Comparison of ENCODE assay signal across 20 mouse cellular contexts in the genomic region with DNA sequence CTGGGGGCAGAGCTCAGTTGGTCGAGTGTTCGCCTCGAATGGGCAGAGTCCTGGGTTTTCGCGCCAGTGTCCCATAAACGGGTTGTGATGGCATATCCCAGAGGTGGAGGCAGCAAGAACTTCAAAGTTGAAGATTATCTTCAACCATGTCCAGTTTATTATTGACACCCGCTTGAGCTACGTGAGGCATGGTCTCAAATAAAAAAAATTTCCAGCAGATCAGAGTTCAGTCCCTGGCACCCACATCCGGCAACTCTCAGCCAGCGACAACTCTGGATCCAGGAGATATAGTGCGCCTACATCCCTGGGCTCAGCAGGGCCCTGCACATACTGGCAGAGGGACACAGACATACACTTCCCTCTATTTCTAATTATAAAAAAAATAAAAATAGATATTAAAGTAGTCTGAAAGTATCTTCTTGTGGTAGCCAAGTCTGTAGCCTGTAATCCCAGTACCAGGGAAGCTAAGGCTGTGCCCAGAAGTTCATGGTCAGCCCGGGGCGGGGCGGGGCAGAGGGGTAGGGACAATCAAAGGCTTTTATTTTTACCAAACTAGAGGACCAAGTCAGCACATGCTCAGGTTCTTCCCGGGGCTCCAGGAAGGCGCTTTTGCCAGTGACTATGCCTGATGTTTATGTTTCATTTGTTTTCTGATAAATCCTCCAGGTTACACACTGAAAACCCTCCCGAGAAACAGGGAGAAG. TPM values are rescaled to one million over a fixed set of nuclear protein-coding genes. Genes with fewer than 3 reads are reported as not detected.
A peak's percentile ranks its signal among the peaks of the same experiment; 100 is the strongest.
DNase-seq lines count a peak whose midpoint lies in the region; ATAC-seq and TF ChIP-seq lines count a peak whose summit lies in the region.
"Had no signal": no experiment of that assay in that cellular context is flagged by ENCODE, and none has a peak within 500 bp of the region (broad histone marks: within the 10 kb centered on the region; RNA-seq: fewer than 3 reads in every experiment).

No protein-coding gene starts in this region.

- H3K4me2 ChIP-seq in intestine, postnatal 0 days (replicated peaks; ENCODE audit: low read depth): peak overlapping the region; percentile 25
- no peak overlapping the region for H3K4me2 ChIP-seq in intestine, embryonic 15.5 days (replicated peaks)
- H3K4me2 ChIP-seq: forebrain, embryonic 13.5 days; heart, embryonic 13.5 days; hindbrain, embryonic 15.5 days had no signal

- ATAC-seq in intestine, postnatal 0 days: no peak
- no peak for ATAC-seq in intestine, embryonic 15.5 days
- ATAC-seq: forebrain, embryonic 13.5 days; forebrain, postnatal 0 days had no signal

- no peak for TF ChIP-seq CTCF in intestine, postnatal 0 days (IDR thresholded peaks at IDR 0.05; ENCODE audit: low read depth)
- no peak for TF ChIP-seq CTCF in E14TG2a.4 (conservative IDR thresholded peaks at IDR 0.05; ENCODE audit: low read length)

- H3K36me3 ChIP-seq in intestine, postnatal 0 days (ENCODE audit: control insufficient read depth, insufficient read depth): peaks cover 9% of the 10 kb centered on the region
- H3K36me3 ChIP-seq in intestine, embryonic 15.5 days: no peaks in the 10 kb centered on the region
- peaks cover 22% of the 10 kb centered on the region for H3K36me3 ChIP-seq in E14TG2a.4 (ENCODE audit: insufficient read depth, low read length)

- no peak overlapping the region for H3K4me3 ChIP-seq in intestine, postnatal 0 days (ENCODE audit: low read depth, low read length)
- no peak overlapping the region for H3K4me3 ChIP-seq in intestine, embryonic 15.5 days (replicated peaks)
- peak overlapping the region; percentile 62 for H3K4me3 ChIP-seq in E14TG2a.4 (replicated peaks; ENCODE audit: low read length)
- H3K4me3 ChIP-seq: embryonic facial prominence, embryonic 10.5 days; forebrain, embryonic 13.5 days; heart, embryonic 13.5 days; hindbrain, embryonic 15.5 days had no signal

- H3K9ac ChIP-seq in intestine, postnatal 0 days (ENCODE audit: low read depth, low read length): no peak overlapping the region
- H3K9ac ChIP-seq in intestine, embryonic 15.5 days: no peak overlapping the region
- H3K9ac ChIP-seq: forebrain, embryonic 13.5 days; forebrain, postnatal 0 days; heart, embryonic 13.5 days; hindbrain, embryonic 15.5 days had no signal

- peak; percentile 30 to 49 for DNase-seq in kidney, adult 8-10 months
- DNase-seq in kidney, postnatal 14 days: no peak
- peak; percentile 25 for DNase-seq in R1 (ENCODE audit: low read depth, low spot score)
- no peak for DNase-seq in layer of hippocampus, postnatal 36 days
- DNase-seq in cerebellum, postnatal 36 days: no peak
- DNase-seq: adrenal gland, postnatal 10 days; cerebellum, adult 18-20 months; cerebellum, adult 9-11 months; forebrain, postnatal 0 days; gastrocnemius, postnatal 36 days; heart, adult 11 months; heart, postnatal 36 days had no signal

- H3K27ac ChIP-seq in intestine, postnatal 0 days (ENCODE audit: low read depth, low read length): peak overlapping the region; percentile 65
- no peak overlapping the region for H3K27ac ChIP-seq in intestine, embryonic 15.5 days
- H3K27ac ChIP-seq: embryonic facial prominence, embryonic 10.5 days; forebrain, embryonic 13.5 days; heart, embryonic 13.5 days; hindbrain, embryonic 15.5 days had no signal

- H3K4me1 ChIP-seq in intestine, postnatal 0 days (replicated peaks; ENCODE audit: control insufficient read depth, insufficient read depth, low read length): no peaks in the 10 kb centered on the region
- H3K4me1 ChIP-seq in intestine, embryonic 15.5 days (replicated peaks): no peaks in the 10 kb centered on the region
- peaks cover 79% of the 10 kb centered on the region for H3K4me1 ChIP-seq in E14TG2a.4 (replicated peaks; ENCODE audit: low read depth, low read length)

- WGBS in intestine, postnatal 0 days: 83% methylated on average over 17 of the region's 17 CpGs
- 91% methylated on average over 17 of the region's 17 CpGs for WGBS in intestine, embryonic 15.5 days

- H3K9me3 ChIP-seq in intestine, postnatal 0 days (ENCODE audit: control insufficient read depth): no peaks in the 10 kb centered on the region
- no peaks in the 10 kb centered on the region for H3K9me3 ChIP-seq in intestine, embryonic 15.5 days
- H3K9me3 ChIP-seq in E14TG2a.4 (ENCODE audit: low read length): no peaks in the 10 kb centered on the region
- H3K9me3 ChIP-seq: embryonic facial prominence, embryonic 10.5 days; forebrain, embryonic 13.5 days; G1E; heart, embryonic 13.5 days; hindbrain, embryonic 15.5 days had no signal

- H3K27me3 ChIP-seq in intestine, postnatal 0 days (replicated peaks; ENCODE audit: control insufficient read depth, insufficient read depth, low read length): no peaks in the 10 kb centered on the region
- no peaks in the 10 kb centered on the region for H3K27me3 ChIP-seq in intestine, embryonic 15.5 days (replicated peaks)
- no peaks in the 10 kb centered on the region for H3K27me3 ChIP-seq in E14TG2a.4 (ENCODE audit: insufficient read depth, low read length)
- H3K27me3 ChIP-seq: forebrain, embryonic 13.5 days; heart, embryonic 13.5 days; hindbrain, embryonic 15.5 days had no signal

RNA-seq across cellular contexts. Expression of a gene that starts 3.9 kb away (rescaled TPM):
- polyA plus RNA-seq in intestine, postnatal 0 days (2015; fragmentation: Nextera tagmentation; extraction: Ambion mirVana): 47.4 and 50.7 TPM in 2 replicates
- polyA plus RNA-seq in intestine, embryonic 15.5 days (2015; fragmentation: Nextera tagmentation; extraction: Ambion mirVana): 27.1 and 29.4 TPM in 2 replicates
- total RNA-seq in layer of hippocampus, postnatal 36 days (2021): 10 to 100 TPM; 39.7 to 41.7 TPM

RNA-seq across cellular contexts. Expression of a gene that starts 25.9 kb away (rescaled TPM):
- polyA plus RNA-seq in intestine, postnatal 0 days (2015; fragmentation: Nextera tagmentation; extraction: Ambion mirVana): 10.0 and 10.4 TPM in 2 replicates
- polyA plus RNA-seq in intestine, embryonic 15.5 days (2015; fragmentation: Nextera tagmentation; extraction: Ambion mirVana): 20.5 and 22.2 TPM in 2 replicates
- total RNA-seq in layer of hippocampus, postnatal 36 days (2021): 10 to 100 TPM; 17.6 to 18.2 TPM

RNA-seq across cellular contexts. Expression of a gene that starts 26.4 kb away (rescaled TPM):
- 11.5 and 12.0 TPM in 2 replicates for polyA plus RNA-seq in intestine, postnatal 0 days (2015; fragmentation: Nextera tagmentation; extraction: Ambion mirVana)
- polyA plus RNA-seq in intestine, embryonic 15.5 days (2015; fragmentation: Nextera tagmentation; extraction: Ambion mirVana): 17.0 and 17.1 TPM in 2 replicates
- total RNA-seq in layer of hippocampus, postnatal 36 days (2021): 10 to 100 TPM; 52.3 to 60.6 TPM

RNA-seq across cellular contexts. Expression of a gene that starts 43.0 kb away (rescaled TPM):
- 14.7 and 15.9 TPM in 2 replicates for polyA plus RNA-seq in intestine, postnatal 0 days (2015; fragmentation: Nextera tagmentation; extraction: Ambion mirVana)
- 5.5 and 8.1 TPM in 2 replicates for polyA plus RNA-seq in intestine, embryonic 15.5 days (2015; fragmentation: Nextera tagmentation; extraction: Ambion mirVana)
- 10 to 100 TPM; 52.7 to 58.9 TPM for total RNA-seq in layer of hippocampus, postnatal 36 days (2021)

Comparison
In these comparisons a context has a peak if more than half of its experiments do, and no peak if none do; other contexts are left out.
1. DNase-seq: peak in kidney, adult 8-10 months (2 of 2) and R1 (single experiment); none in kidney, postnatal 14 days (single experiment), layer of hippocampus, postnatal 36 days (0 of 2) and cerebellum, postnatal 36 days (0 of 2).